Mouse (Mus musculus): ENCODE measurements around the gene Acat1. TPM values are rescaled to one million over a fixed set of nuclear protein-coding genes. Genes with fewer than 3 reads are reported as not detected.
A peak's percentile ranks its signal among the peaks of the same experiment; 100 is the strongest.

Gene Acat1
- polyA plus RNA-seq (2014; fragmentation: Nextera tagmentation; extraction: Ambion mirVana), result 114 and 116 TPM in 2 replicates

DNA sequence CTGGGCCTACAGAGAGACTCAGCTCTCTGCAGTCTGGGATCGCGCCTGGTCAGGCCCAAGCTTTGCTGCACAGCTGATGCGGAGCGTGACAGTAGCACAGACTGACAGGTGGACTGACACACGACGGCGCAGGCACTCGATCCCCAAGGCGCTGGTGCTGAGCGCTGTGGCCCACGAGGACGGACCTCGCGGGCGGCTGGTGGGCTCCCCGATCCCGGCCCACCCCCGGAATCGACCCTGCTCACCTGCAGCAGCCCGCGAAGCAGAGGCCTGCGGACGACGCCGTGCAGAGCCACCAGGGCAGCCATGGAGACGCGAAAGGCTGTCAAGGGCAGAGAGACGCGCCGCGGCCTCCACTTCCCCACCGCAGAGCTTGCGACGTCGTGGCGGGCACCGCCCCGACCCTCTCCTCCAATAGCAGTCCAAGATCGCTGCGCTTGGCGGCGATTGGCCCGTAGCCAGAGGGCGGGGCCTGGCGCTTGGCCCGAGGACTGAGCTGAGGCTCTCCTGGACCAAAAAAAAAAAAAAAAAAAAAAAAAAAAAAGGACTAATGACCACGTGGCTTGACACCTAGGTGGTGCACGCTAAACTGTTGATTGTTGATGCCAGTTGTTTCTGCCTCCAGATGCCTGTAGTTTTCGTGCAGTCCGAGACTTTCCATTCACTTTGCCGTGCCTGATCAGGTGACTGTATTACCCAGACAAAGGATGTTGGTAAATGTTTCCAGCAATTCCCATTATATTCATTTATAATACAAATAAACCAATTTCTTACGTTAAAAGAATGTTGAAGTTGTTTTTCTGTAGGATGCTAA is at the start of gene Acat1:
Acat1 (minus strand) TSS at position 415 of the 814 bp plus-strand sequence.
- WGBS, result 4% methylated on average over 52 of the region's 52 CpGs
- Histone ChIP-seq H3K4me2 (replicated peaks; ENCODE audit: low read depth, low read length) (peak within 1 kb of the TSS; percentile 70), H3K4me3 (ENCODE audit: low read depth, low read length) (peak within 1 kb of the TSS; percentile 75), H3K27ac (ENCODE audit: low read length) (no peak within 1 kb of the TSS), H3K36me3 (ENCODE audit: control insufficient read depth, insufficient read depth, low read length) (peaks cover 5% of the 10 kb centered on the region), H3K9me3 (ENCODE audit: control insufficient read depth, low read depth, low read length) (no peaks in the 10 kb centered on the region), H3K27me3 (ENCODE audit: control insufficient read depth, insufficient read depth, low read length) (no peaks in the 10 kb centered on the region), H3K9ac (replicated peaks; ENCODE audit: low read depth, low read length) (peak within 1 kb of the TSS; percentile 87), H3K4me1 (ENCODE audit: control insufficient read depth, insufficient read depth, low read length) (no peaks in the 10 kb centered on the region)
- peak; percentile 98 for ATAC-seq (ENCODE audit: insufficient number of reproducible peaks, insufficient read depth, low FRiP score, low read depth)

- Histone ChIP-seq H3K4me3 (ENCODE audit: low read depth, low read length) (no peak overlapping the region), H3K4me1 (ENCODE audit: control insufficient read depth, insufficient read depth, low read length) (no peaks in the 10 kb centered on the region), H3K4me2 (replicated peaks; ENCODE audit: low read depth, low read length) (no peak overlapping the region), H3K27ac (ENCODE audit: low read length) (no peak overlapping the region), H3K36me3 (ENCODE audit: control insufficient read depth, insufficient read depth, low read length) (peaks cover 46% of the 10 kb centered on the region), H3K9ac (replicated peaks; ENCODE audit: low read depth, low read length) (no peak overlapping the region), H3K27me3 (ENCODE audit: control insufficient read depth, insufficient read depth, low read length) (no peaks in the 10 kb centered on the region), H3K9me3 (ENCODE audit: control insufficient read depth, low read depth, low read length) (no peaks in the 10 kb centered on the region)
- WGBS, result 94% methylated on average over 6 of the region's 6 CpGs
- no peak for ATAC-seq (ENCODE audit: insufficient number of reproducible peaks, insufficient read depth, low FRiP score, low read depth)
These were observed 24.6 kb upstream of the Acat1 start for GRCm38 (mm10) chr9:53634796-53635195.

GRCm38 (mm10) chr9:53615246-53615645 is 5.1 kb upstream of the Acat1 start:
- no peak overlapping the region for H3K9ac ChIP-seq (replicated peaks; ENCODE audit: low read depth, low read length)
- no peaks in the 10 kb centered on the region for H3K27me3 ChIP-seq (ENCODE audit: control insufficient read depth, insufficient read depth, low read length)
- no peaks in the 10 kb centered on the region for H3K9me3 ChIP-seq (ENCODE audit: control insufficient read depth, low read depth, low read length)
- no peak overlapping the region for H3K4me3 ChIP-seq (ENCODE audit: low read depth, low read length)
- H3K4me1 ChIP-seq (ENCODE audit: control insufficient read depth, insufficient read depth, low read length), result no peaks in the 10 kb centered on the region
- ATAC-seq (ENCODE audit: insufficient number of reproducible peaks, insufficient read depth, low FRiP score, low read depth), result no peak
- no peak overlapping the region for H3K4me2 ChIP-seq (replicated peaks; ENCODE audit: low read depth, low read length)
- 67% methylated on average over 8 of the region's 8 CpGs for WGBS
- H3K36me3 ChIP-seq (ENCODE audit: control insufficient read depth, insufficient read depth, low read length), result peaks cover 20% of the 10 kb centered on the region
- H3K27ac ChIP-seq (ENCODE audit: low read length), result no peak overlapping the region

DNA sequence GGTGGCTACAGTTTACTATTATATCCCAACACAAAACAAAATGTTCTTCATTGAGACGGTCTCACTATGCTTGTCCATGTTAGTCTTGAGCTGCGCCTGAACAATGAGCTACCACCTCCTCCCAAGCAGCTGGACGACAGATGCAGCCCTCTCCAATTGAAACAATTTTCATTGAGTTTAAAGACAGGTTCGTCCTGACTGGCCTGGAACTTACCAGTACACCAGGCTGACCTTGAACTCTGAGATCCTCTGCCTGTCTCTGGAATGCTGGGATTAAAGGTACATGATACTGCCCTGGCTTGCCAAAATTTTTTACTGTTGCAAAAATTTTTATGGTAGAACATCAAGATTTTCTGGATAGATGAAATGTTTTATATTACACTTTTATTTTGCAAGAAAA is 4.1 kb upstream of the Acat1 start:
- no peak overlapping the region for H3K27ac ChIP-seq (ENCODE audit: low read length)

GRCm38 (mm10) chr9:53609306-53609967 is 745 bp downstream of the Acat1 start:
- WGBS, result 72% methylated on average over 12 of the region's 12 CpGs
- ATAC-seq (ENCODE audit: insufficient number of reproducible peaks, insufficient read depth, low FRiP score, low read depth), result no peak
- Histone ChIP-seq H3K4me2 (replicated peaks; ENCODE audit: low read depth, low read length) (peak overlapping the region; percentile 70), H3K36me3 (ENCODE audit: control insufficient read depth, insufficient read depth, low read length) (no peaks in the 10 kb centered on the region; the same call in 1 of the 2 replicates), H3K9me3 (ENCODE audit: control insufficient read depth, low read depth, low read length) (no peaks in the 10 kb centered on the region), H3K4me1 (ENCODE audit: control insufficient read depth, insufficient read depth, low read length) (no peaks in the 10 kb centered on the region), H3K4me3 (ENCODE audit: low read depth, low read length) (peak overlapping the region; percentile 75), H3K27ac (ENCODE audit: low read length) (no peak overlapping the region), H3K27me3 (ENCODE audit: control insufficient read depth, insufficient read depth, low read length) (no peaks in the 10 kb centered on the region), H3K9ac (replicated peaks; ENCODE audit: low read depth, low read length) (peak overlapping the region; percentile 87)

More for the DNA sequence above, 4.1 kb upstream of the Acat1 start:
- H3K4me2 ChIP-seq (replicated peaks; ENCODE audit: low read depth, low read length), result no peak overlapping the region
- 84% methylated on average over 4 of the region's 4 CpGs for WGBS
- H3K36me3 ChIP-seq (ENCODE audit: control insufficient read depth, insufficient read depth, low read length), result peaks cover 17% of the 10 kb centered on the region
- no peaks in the 10 kb centered on the region for H3K27me3 ChIP-seq (ENCODE audit: control insufficient read depth, insufficient read depth, low read length)
- ATAC-seq (ENCODE audit: insufficient number of reproducible peaks, insufficient read depth, low FRiP score, low read depth), result no peak
- no peaks in the 10 kb centered on the region for H3K9me3 ChIP-seq (ENCODE audit: control insufficient read depth, low read depth, low read length)
- H3K4me3 ChIP-seq (ENCODE audit: low read depth, low read length), result no peak overlapping the region
- H3K4me1 ChIP-seq (ENCODE audit: control insufficient read depth, insufficient read depth, low read length), result no peaks in the 10 kb centered on the region
- H3K9ac ChIP-seq (replicated peaks; ENCODE audit: low read depth, low read length), result no peak overlapping the region

DNA sequence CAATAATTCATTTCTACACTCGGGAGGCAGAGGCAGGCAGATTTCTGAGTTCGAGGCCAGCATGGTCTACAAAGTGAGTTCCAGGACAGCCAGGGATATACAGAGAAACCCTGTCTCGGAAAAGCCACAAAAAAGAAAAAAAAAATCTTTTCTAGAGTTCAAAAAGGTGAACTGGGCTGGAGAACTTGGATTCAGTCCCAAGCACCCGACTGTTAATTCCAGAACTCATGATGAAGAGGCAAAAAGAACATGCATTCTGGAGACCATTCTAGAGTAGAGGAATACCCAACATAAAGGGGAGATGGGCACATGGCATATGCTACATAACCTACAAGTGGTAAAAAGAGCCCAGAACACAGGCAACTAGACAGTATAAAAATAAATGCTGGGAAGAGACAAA is 2.4 kb downstream of the Acat1 start:
- no peak for ATAC-seq (ENCODE audit: insufficient number of reproducible peaks, insufficient read depth, low FRiP score, low read depth)
- H3K27ac ChIP-seq (ENCODE audit: low read length), result no peak overlapping the region
- no peaks in the 10 kb centered on the region for H3K9me3 ChIP-seq (ENCODE audit: control insufficient read depth, low read depth, low read length)
- no peaks in the 10 kb centered on the region for H3K36me3 ChIP-seq (ENCODE audit: control insufficient read depth, insufficient read depth, low read length)
- WGBS, result 87% methylated on average over 4 of the region's 4 CpGs
- H3K27me3 ChIP-seq (ENCODE audit: control insufficient read depth, insufficient read depth, low read length), result no peaks in the 10 kb centered on the region
- no peak overlapping the region for H3K9ac ChIP-seq (replicated peaks; ENCODE audit: low read depth, low read length)
- H3K4me1 ChIP-seq (ENCODE audit: control insufficient read depth, insufficient read depth, low read length), result no peaks in the 10 kb centered on the region
- no peak overlapping the region for H3K4me3 ChIP-seq (ENCODE audit: low read depth, low read length)
- no peak overlapping the region for H3K4me2 ChIP-seq (replicated peaks; ENCODE audit: low read depth, low read length)

DNA sequence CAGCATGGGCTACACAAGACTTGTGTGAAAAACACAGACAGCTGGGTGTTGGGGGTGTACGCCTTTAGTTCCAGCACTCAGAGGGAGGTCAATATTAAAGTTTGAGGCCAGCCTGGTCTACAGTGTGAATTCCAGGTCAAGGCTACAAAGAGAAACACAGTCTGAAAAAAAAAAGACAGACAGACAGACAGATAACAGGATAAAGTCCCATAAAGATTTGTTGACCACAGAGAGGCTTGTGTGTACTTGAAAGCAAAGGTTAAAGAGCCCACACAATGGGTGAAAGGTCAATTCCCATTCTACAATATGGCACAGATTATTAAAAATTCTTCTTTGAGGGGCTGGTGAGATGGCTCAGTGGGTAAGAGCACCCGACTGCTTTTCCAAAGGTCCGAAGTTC is 3.0 kb downstream of the Acat1 start:
- 82% methylated on average over 3 of the region's 3 CpGs for WGBS
- Histone ChIP-seq H3K9me3 (ENCODE audit: control insufficient read depth, low read depth, low read length) (no peaks in the 10 kb centered on the region), H3K27me3 (ENCODE audit: control insufficient read depth, insufficient read depth, low read length) (no peaks in the 10 kb centered on the region), H3K36me3 (ENCODE audit: control insufficient read depth, insufficient read depth, low read length) (no peaks in the 10 kb centered on the region), H3K27ac (ENCODE audit: low read length) (no peak overlapping the region), H3K4me2 (replicated peaks; ENCODE audit: low read depth, low read length) (no peak overlapping the region), H3K9ac (replicated peaks; ENCODE audit: low read depth, low read length) (no peak overlapping the region), H3K4me3 (ENCODE audit: low read depth, low read length) (no peak overlapping the region), H3K4me1 (ENCODE audit: control insufficient read depth, insufficient read depth, low read length) (no peaks in the 10 kb centered on the region)
- no peak for ATAC-seq (ENCODE audit: insufficient number of reproducible peaks, insufficient read depth, low FRiP score, low read depth)

DNA sequence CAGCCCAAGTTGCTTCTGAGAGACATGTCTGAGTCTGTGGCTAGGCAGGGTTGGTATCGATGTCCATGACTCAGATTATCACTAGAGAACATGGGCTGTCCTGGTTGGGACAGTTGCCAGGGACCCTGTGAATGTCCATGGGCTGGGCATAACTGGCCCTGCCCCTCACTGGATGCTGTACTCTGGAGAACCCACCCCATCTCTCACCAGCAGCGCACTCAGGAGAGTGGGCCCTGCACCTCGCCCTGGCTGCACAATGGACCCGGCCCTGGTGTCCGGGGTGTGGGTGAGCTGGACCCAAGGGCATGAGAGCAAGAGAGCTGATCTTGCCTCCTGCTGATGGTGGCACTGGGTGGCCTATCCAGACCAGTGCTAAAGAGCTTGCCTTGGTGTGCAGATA is 5.2 kb downstream of the Acat1 start:
- H3K4me3 ChIP-seq (ENCODE audit: low read depth, low read length), result no peak overlapping the region
- H3K9ac ChIP-seq (replicated peaks; ENCODE audit: low read depth, low read length), result no peak overlapping the region
- H3K9me3 ChIP-seq (ENCODE audit: control insufficient read depth, low read depth, low read length), result no peaks in the 10 kb centered on the region
- WGBS, result 94% methylated on average over 5 of the region's 5 CpGs
- H3K27ac ChIP-seq (ENCODE audit: low read length), result no peak overlapping the region
- ATAC-seq (ENCODE audit: insufficient number of reproducible peaks, insufficient read depth, low FRiP score, low read depth), result no peak
- no peaks in the 10 kb centered on the region for H3K36me3 ChIP-seq (ENCODE audit: control insufficient read depth, insufficient read depth, low read length)
- no peak overlapping the region for H3K4me2 ChIP-seq (replicated peaks; ENCODE audit: low read depth, low read length)
- H3K27me3 ChIP-seq (ENCODE audit: control insufficient read depth, insufficient read depth, low read length), result no peaks in the 10 kb centered on the region
- H3K4me1 ChIP-seq (ENCODE audit: control insufficient read depth, insufficient read depth, low read length), result no peaks in the 10 kb centered on the region
